Mouse (Mus musculus) retina, embryonic 14.5 days (tissue): ENCODE measurements around the gene Vps54.
A peak's percentile ranks its signal among the peaks of the same experiment; 100 is the strongest.
"Not testable (repeated sequence)": the region's sequence is repeated elsewhere in the genome, so short reads cannot be mapped to it uniquely, and the experiment has no call there.

Experiments
- DNase-seq: peaks from one replicate; pipeline ENCODE4 v3.0.0-alpha.2; 2015; ENCODE audit warnings: low spot score

Vps54 gene

GRCm38 (mm10) chr11:21239021-21239661 lies at the start of gene Vps54:
Gene Vps54, plus strand, starts transcription at chr11:21239281.
- peak; percentile 72 for DNase-seq

- not testable (repeated sequence) for DNase-seq
These were observed 47.3 kb upstream of the Vps54 start for GRCm38 (mm10) chr11:21191821-21192220.

GRCm38 (mm10) chr11:21194851-21195250 lies 44.2 kb upstream of the Vps54 start:
- no peak for DNase-seq

GRCm38 (mm10) chr11:21209046-21209445 lies 30.0 kb upstream of the Vps54 start:
- no peak for DNase-seq

GRCm38 (mm10) chr11:21209701-21210100 lies 29.4 kb upstream of the Vps54 start:
- DNase-seq = not testable (repeated sequence)

- no peak for DNase-seq
These were observed 21.7 kb upstream of the Vps54 start for GRCm38 (mm10) chr11:21217419-21217818.

GRCm38 (mm10) chr11:21219281-21219680 lies 19.8 kb upstream of the Vps54 start:
- DNase-seq = no peak

GRCm38 (mm10) chr11:21219851-21220587 lies 19.1 kb upstream of the Vps54 start:
- no peak for DNase-seq

GRCm38 (mm10) chr11:21220754-21221153 lies 18.3 kb upstream of the Vps54 start:
- no peak for DNase-seq

- DNase-seq = no peak
These were observed 17.7 kb upstream of the Vps54 start for GRCm38 (mm10) chr11:21221396-21221795.

- no peak for DNase-seq
These were observed 16.4 kb upstream of the Vps54 start for GRCm38 (mm10) chr11:21222606-21223207.

GRCm38 (mm10) chr11:21223539-21223938 lies 15.5 kb upstream of the Vps54 start:
- DNase-seq = no peak

- DNase-seq = no peak
These were observed 15.0 kb upstream of the Vps54 start for GRCm38 (mm10) chr11:21224041-21224440.

GRCm38 (mm10) chr11:21224446-21224845 lies 14.6 kb upstream of the Vps54 start:
- no peak for DNase-seq

- DNase-seq = no peak
These were observed 14.1 kb upstream of the Vps54 start for GRCm38 (mm10) chr11:21224983-21225382.

GRCm38 (mm10) chr11:21235381-21235780 lies 3.7 kb upstream of the Vps54 start:
- no peak for DNase-seq

- DNase-seq = no peak
These were observed 3.3 kb upstream of the Vps54 start for GRCm38 (mm10) chr11:21235821-21236220.

- no peak for DNase-seq
These were observed 2.1 kb upstream of the Vps54 start for GRCm38 (mm10) chr11:21236996-21237395.

- DNase-seq = no peak
These were observed 1.4 kb upstream of the Vps54 start for GRCm38 (mm10) chr11:21237474-21238278.

GRCm38 (mm10) chr11:21238279-21239020 lies 631 bp upstream of the Vps54 start:
- DNase-seq = peak; percentile 65

GRCm38 (mm10) chr11:21239763-21240509 lies 855 bp downstream of the Vps54 start:
- DNase-seq = peak; percentile 48
